Mouse (Mus musculus) limb, embryonic 11.5 days (tissue): ENCODE measurements around the gene Gper1. TPM values are rescaled to one million over a fixed set of nuclear protein-coding genes. Genes with fewer than 3 reads are reported as not detected.
A peak's percentile ranks its signal among the peaks of the same experiment; 100 is the strongest.

ENCODE experiments used
- ATAC-seq: fragments of 200-750 bp; cut with Nextera tagmentation; 2 replicates; pipeline ENCODE4 v1.8.0; 2017; ENCODE audit warnings: low read depth; ENCODE audit not compliant: insufficient number of reproducible peaks, low FRiP score, low TSS enrichment
- DNase-seq: peaks from one replicate; pipeline ENCODE4 v3.0.0-alpha.2; 2015; ENCODE audit warnings: low spot score
- H3K27ac ChIP-seq: fragments of 300-500 bp; sonication (generic); replicated peaks from 2 replicates; pipeline ENCODE4 v1.5.1; 2014; ENCODE audit warnings: low read depth, mild to moderate bottlenecking, low read length
- H3K27me3 ChIP-seq: fragments of 300-500 bp; sonication (generic); 2 replicates; pipeline ENCODE4 v1.6.1; 2014; ENCODE audit warnings: mild to moderate bottlenecking, low read length, mixed read lengths; ENCODE audit not compliant: control insufficient read depth, insufficient read depth
- H3K36me3 ChIP-seq: fragments of 300-500 bp; sonication (generic); 2 replicates; pipeline ENCODE4 v1.6.1; 2014; ENCODE audit warnings: mild to moderate bottlenecking, low read length, moderate library complexity, mixed read lengths; ENCODE audit not compliant: control insufficient read depth, insufficient read depth
- H3K4me1 ChIP-seq: fragments of 300-500 bp; sonication (generic); 2 replicates; pipeline ENCODE4 v1.6.1; 2014; ENCODE audit warnings: low read length, mixed read lengths; ENCODE audit not compliant: control insufficient read depth, insufficient read depth
- H3K4me2 ChIP-seq: fragments of 300-500 bp; sonication (generic); 2 replicates; pipeline ENCODE4 v1.6.1; 2014; ENCODE audit warnings: low read depth, mild to moderate bottlenecking, moderate library complexity; ENCODE audit not compliant: severe bottlenecking
- H3K4me3 ChIP-seq: fragments of 300-500 bp; sonication (generic); 2 replicates; pipeline ENCODE4 v1.5.1; 2014; ENCODE audit warnings: low read depth, low read length
- H3K9ac ChIP-seq: fragments of 300-500 bp; sonication (generic); 2 replicates; pipeline ENCODE4 v1.6.1; 2014; ENCODE audit warnings: mild to moderate bottlenecking, low read length
- H3K9me3 ChIP-seq: fragments of 300-500 bp; sonication (generic); 2 replicates; pipeline ENCODE4 v1.6.1; 2016; ENCODE audit warnings: low read length; ENCODE audit not compliant: control insufficient read depth
- WGBS: fragments of 180-500 bp; shearing (Covaris S2); extraction: QIAGEN DNeasy Blood & Tissue Kit; methylation state at CpG from one replicate; pipeline ENCODE4 v1.1.7; 2014; 5-methylcytosine and 5-hydroxymethylcytosine counted together
- polyA plus RNA-seq: library from polyadenylated mRNA; unstranded; fragments of >200 nt; fragmentation: Nextera tagmentation; extraction: Ambion mirVana; gene quantifications from 2 replicates; pipeline ENCODE4 v1.2.1, GENCODE M21; 2014

Gene Gper1
- polyA plus RNA-seq, 1 experiment from 2014 or later: 0.80 TPM

DNA sequence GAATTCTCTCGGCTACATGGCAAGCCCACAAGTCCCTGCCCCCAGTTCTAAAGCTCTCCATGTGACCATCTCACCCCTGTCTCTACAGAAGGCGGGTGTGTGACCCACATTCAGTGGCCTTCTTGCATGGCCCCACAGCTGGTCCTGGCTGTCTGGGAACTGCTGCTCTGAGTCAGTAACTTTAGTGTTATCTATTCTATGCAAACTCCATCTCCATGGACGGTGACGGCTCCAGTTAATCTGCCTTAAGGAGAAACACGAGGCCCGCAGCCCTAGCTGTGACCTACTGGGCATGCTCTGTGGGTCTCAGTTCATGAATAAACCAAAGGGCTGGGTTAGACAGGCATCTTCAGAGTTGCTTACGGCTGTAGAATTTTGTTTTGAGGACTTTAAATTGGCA, 28.6 kb upstream of the Gper1 start:
- no peaks in the 10 kb centered on the region for H3K27me3 ChIP-seq
- no peak overlapping the region for H3K4me2 ChIP-seq
- no peaks in the 10 kb centered on the region; the same call in 1 of the 2 replicates for H3K36me3 ChIP-seq
- peaks cover 10% of the 10 kb centered on the region for H3K4me1 ChIP-seq
- H3K27ac ChIP-seq: no peak overlapping the region
- no peak overlapping the region for H3K4me3 ChIP-seq
- no peak overlapping the region for H3K9ac ChIP-seq
- no peaks in the 10 kb centered on the region for H3K9me3 ChIP-seq
- 63% methylated on average over 7 of the region's 7 CpGs for WGBS
- DNase-seq (no peak), ATAC-seq (no peak)

DNA sequence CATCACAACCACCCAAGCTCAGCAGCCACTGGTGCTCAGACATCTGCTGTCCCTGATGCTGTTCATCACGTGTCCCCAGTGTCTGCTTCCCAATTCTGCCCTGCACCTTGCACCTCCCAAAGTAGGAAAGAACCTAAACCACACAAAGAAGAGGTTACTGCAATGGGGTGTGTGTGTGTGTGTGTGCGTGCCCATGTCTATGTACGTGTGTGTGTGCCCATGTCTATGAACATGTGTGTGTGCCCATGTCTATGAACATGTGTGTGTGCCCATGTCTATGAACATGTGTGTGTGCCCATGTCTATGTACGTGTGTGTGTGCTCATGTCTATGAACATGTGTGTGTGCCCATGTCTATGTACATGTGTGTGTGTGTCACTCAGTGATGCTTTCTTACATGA, 27.4 kb upstream of the Gper1 start:
- Histone ChIP-seq H3K27me3 (no peaks in the 10 kb centered on the region), H3K4me2 (no peak overlapping the region), H3K4me3 (no peak overlapping the region), H3K4me1 (peaks cover 2% of the 10 kb centered on the region; the same call in 1 of the 2 replicates), H3K27ac (no peak overlapping the region), H3K36me3 (no peaks in the 10 kb centered on the region; the same call in 1 of the 2 replicates), H3K9ac (no peak overlapping the region), H3K9me3 (no peaks in the 10 kb centered on the region)
- 94% methylated on average over 4 of the region's 4 CpGs for WGBS
- no peak for ATAC-seq
- no peak for DNase-seq

DNA sequence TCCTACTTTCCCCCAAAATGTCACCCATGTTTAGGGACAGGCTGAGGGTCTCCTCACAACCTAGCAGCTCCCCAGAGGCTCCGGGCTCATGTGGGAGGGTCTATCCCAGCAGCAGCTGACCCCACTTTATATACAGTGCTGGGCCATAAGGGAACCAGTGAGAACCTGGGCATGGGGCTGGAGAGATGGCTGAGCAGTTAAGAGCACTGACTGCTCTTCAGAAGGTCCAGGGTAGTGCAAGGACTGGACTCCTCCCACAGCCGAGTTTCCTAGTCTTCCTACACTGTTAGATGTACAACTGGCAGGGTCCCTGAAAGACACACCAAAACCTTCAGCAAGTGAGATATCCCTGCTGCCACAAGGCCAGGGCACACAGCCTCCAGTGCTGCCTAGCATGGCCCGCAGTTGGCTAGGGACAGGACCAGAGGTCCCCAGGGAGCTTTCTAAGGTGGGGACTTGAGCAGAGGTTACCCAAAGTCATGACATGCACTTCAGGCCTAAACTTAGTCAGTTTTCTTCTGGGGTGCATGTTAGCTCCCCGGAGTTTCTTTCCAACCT, 25.5 kb upstream of the Gper1 start:
- peaks cover 2% of the 10 kb centered on the region; the same call in 1 of the 2 replicates for H3K4me1 ChIP-seq
- ATAC-seq (no peak), DNase-seq (no peak)
- WGBS: 90% methylated on average over 4 of the region's 4 CpGs
- H3K9ac ChIP-seq: no peak overlapping the region
- H3K4me2 ChIP-seq: no peak overlapping the region
- H3K36me3 ChIP-seq: no peaks in the 10 kb centered on the region; the same call in 1 of the 2 replicates
- no peak overlapping the region for H3K4me3 ChIP-seq
- no peaks in the 10 kb centered on the region for H3K9me3 ChIP-seq
- H3K27ac ChIP-seq: no peak overlapping the region
- H3K27me3 ChIP-seq: no peaks in the 10 kb centered on the region

DNA sequence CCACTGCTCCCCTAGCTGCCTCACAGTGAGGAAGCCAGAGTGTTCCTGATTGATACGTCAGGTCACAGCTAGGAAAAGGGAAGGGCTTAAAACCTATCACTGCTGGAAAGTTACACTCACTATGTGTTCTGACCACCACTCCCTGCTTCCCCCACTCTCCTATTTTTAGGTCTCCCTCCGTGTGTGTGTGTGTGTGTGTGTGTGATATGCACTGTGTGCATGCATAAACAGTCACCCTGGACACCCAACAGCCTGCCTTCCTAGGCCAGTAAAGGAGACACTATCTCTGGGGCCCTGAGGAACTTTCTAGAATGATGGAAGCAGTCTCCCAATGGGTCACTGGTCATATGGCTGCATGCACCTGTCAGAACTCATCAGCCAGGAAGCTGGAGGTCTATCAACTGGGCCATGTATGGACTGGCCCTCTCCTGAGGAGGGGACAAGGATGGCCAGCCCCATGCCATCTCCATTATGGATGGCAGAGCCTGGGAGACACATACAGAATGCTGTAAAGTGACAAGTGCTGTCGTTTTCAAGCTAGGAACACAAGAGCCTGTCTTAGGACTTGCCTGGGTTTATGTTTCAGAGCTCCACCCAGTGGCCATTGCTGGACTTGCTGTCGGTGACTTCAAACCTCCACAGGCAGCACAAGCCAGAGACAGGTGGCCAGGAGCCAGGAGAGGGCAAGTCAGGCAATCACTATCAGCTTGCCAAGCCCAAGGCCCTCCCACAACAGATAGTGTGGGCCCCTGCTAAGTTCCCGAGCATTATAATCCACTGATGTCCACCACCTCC, 24.8 kb upstream of the Gper1 start:
- Histone ChIP-seq H3K27me3 (no peaks in the 10 kb centered on the region), H3K9ac (no peak overlapping the region), H3K36me3 (no peaks in the 10 kb centered on the region; the same call in 1 of the 2 replicates), H3K27ac (no peak overlapping the region), H3K4me2 (no peak overlapping the region), H3K4me3 (no peak overlapping the region), H3K9me3 (no peaks in the 10 kb centered on the region), H3K4me1 (peaks cover 2% of the 10 kb centered on the region; the same call in 1 of the 2 replicates)
- WGBS: 41% methylated on average over 5 of the region's 5 CpGs
- ATAC-seq: peak; percentile 58; the same call in 1 of the 2 replicates
- peak; percentile 93 for DNase-seq

DNA sequence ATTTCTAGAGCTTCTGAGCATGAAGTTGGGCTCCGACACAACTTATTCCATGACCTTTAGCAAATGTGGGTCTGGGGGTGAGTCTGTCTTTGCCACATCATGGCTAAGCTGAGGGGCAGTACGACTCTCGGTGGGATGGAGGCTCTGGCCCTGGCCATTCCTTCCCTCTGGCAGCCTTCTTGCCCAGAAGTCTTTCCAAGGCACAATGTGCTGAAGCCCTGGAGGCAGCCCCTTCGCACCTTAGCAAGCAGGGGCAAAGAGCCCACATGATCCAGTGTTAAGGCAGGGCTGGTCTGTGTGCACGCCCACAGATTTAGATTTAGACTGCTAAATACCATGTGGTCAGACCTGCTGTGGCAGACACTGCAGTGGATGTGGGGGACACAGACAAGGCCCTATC, 24.2 kb upstream of the Gper1 start:
- H3K4me2 ChIP-seq: no peak overlapping the region
- no peak overlapping the region for H3K27ac ChIP-seq
- H3K9me3 ChIP-seq: no peaks in the 10 kb centered on the region
- H3K9ac ChIP-seq: no peak overlapping the region
- no peak for ATAC-seq
- H3K36me3 ChIP-seq: no peaks in the 10 kb centered on the region
- DNase-seq: no peak
- H3K4me3 ChIP-seq: no peak overlapping the region
- peaks cover 2% of the 10 kb centered on the region; the same call in 1 of the 2 replicates for H3K4me1 ChIP-seq
- no peaks in the 10 kb centered on the region for H3K27me3 ChIP-seq
- 80% methylated on average over 5 of the region's 5 CpGs for WGBS

DNA sequence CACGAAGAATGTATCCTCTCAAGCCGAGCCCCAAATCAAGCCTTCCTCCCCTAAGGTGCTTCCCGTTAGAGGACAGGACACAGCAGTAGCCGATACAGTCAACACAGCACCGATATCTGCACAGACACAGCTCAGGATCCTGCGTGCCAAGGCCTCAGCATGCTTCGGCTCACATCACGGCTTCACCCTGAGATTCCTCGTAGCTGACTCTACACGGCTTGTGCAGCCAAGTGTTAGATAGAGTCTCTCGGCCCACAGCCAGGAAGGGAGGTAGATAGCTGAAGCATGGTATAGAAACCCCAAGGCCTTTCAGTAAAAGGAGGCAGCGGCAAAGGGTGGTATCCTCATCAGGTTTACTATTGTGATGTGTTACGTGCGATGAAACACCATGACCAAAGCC, 23.0 kb upstream of the Gper1 start:
- Histone ChIP-seq H3K9ac (no peak overlapping the region), H3K27me3 (no peaks in the 10 kb centered on the region), H3K9me3 (no peaks in the 10 kb centered on the region), H3K4me2 (no peak overlapping the region), H3K4me1 (peaks cover 3% of the 10 kb centered on the region), H3K27ac (no peak overlapping the region), H3K36me3 (no peaks in the 10 kb centered on the region), H3K4me3 (no peak overlapping the region)
- DNase-seq: no peak
- no peak for ATAC-seq
- 94% methylated on average over 14 of the region's 14 CpGs for WGBS

DNA sequence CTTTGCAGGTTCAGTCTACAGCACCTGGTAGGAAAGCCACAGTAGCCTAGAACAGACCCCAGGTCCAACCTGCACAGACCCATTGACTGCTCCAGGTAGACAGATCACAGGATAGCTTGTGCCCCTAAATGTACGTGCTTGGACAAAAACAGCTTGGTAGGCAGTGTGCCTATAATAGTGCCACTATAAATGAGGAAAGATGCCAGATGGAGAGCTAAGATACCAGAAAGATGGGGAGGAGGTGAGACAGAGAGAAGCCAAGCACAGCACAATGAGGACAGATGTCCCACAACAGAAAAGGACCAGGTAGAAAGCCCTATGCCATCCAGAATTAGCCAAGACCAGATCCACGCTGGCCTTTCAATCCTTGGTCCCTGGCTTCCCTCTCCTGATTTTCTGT, 20.8 kb upstream of the Gper1 start:
- H3K27ac ChIP-seq: no peak overlapping the region
- H3K9me3 ChIP-seq: no peaks in the 10 kb centered on the region
- no peaks in the 10 kb centered on the region for H3K36me3 ChIP-seq
- no peak for DNase-seq
- H3K4me2 ChIP-seq: no peak overlapping the region
- peaks cover 12% of the 10 kb centered on the region; the same call in 1 of the 2 replicates for H3K4me1 ChIP-seq
- ATAC-seq: no peak
- no peaks in the 10 kb centered on the region for H3K27me3 ChIP-seq
- H3K4me3 ChIP-seq: no peak overlapping the region
- 96% methylated on average over 2 of the region's 2 CpGs for WGBS
- H3K9ac ChIP-seq: no peak overlapping the region

DNA sequence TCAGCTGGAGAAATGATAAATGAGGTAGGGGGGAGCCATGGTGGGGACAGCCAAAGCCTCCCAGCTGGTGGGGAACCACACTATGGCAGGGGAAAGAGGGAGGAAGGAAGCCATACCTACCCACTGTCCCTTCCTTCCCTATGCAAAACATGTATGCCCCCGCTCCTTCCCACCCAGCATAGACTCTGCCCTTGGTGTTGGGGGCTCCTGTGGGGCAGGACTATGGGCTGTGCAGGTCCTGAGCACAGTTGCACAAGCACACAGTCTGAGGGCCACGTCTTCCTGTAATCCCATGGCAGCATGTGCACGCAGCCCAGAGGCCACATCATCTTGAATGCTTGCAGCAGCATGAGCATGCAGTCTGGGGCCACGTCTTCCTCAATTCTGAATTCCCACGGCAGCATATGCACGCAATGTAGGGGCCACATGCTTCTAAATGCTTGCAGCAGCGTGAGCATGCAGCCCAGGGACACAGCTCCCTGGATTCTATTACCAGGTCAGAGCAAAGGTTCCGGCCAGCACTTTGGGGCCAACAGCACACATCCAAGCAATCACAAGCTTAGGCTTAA, 19.2 kb upstream of the Gper1 start:
- WGBS: 92% methylated on average over 8 of the region's 8 CpGs
- Histone ChIP-seq H3K9me3 (no peaks in the 10 kb centered on the region), H3K27ac (no peak overlapping the region)

More for the DNA sequence above, 19.2 kb upstream of the Gper1 start:
- Histone ChIP-seq H3K4me1 (peaks cover 12% of the 10 kb centered on the region; the same call in 1 of the 2 replicates), H3K36me3 (no peaks in the 10 kb centered on the region), H3K4me3 (no peak overlapping the region), H3K4me2 (no peak overlapping the region), H3K9ac (no peak overlapping the region), H3K27me3 (no peaks in the 10 kb centered on the region)
- ATAC-seq: no peak
- DNase-seq: no peak
